Mouse (Mus musculus): ENCODE measurements around the gene Lsamp.

DNA sequence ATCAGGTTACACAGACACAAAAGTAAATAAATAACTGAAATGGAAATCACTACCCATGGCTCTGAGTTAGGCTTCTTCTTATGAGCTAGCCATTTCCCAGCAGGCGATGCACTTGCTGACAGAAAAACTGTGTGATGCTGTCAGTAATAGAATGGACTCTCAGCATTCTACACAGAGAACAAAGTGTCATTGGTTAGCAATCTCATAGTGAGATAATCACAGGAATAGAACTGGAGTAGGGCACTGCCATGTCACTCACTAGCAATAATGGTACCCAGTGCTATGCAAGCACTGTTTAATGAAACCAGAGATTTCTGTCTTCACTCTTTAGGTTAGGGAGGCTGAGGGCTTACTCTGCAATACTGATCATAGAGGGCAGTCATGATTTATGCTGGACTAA lies 669.3 kb downstream of the Lsamp start:
- TF ChIP-seq CTCF (IDR thresholded peaks at IDR 0.05; ENCODE audit: extremely low read depth, insufficient read depth, insufficient read length, insufficient replicate concordance) (no peak), POLR2A (IDR thresholded peaks at IDR 0.05; ENCODE audit: low read depth, low read length) (no peak)
